8 mouse cellular contexts compared by ENCODE assay signal in genomic region chr13:81136652-81137422, GRCm38 (mm10).
A peak's percentile ranks its signal among the peaks of the same experiment; 100 is the strongest.
DNase-seq lines count a peak whose midpoint lies in the region; ATAC-seq and TF ChIP-seq lines count a peak whose summit lies in the region.

No protein-coding gene starts in this region.

- no peak overlapping the region for H3K27ac ChIP-seq in liver, embryonic 11.5 days (ENCODE audit: low read depth, low read length)
- no peak overlapping the region for H3K27ac ChIP-seq in liver, embryonic 12.5 days
- H3K27ac ChIP-seq in bone marrow macrophage, adult 2 months (ENCODE audit: insufficient read depth, low read depth, low read length), result peak overlapping the region; percentile 92
- H3K27ac ChIP-seq in heart, embryonic 13.5 days (replicated peaks), result peak overlapping the region; percentile 55

- TF ChIP-seq POLR2A in bone marrow macrophage, adult 2 months (IDR thresholded peaks at IDR 0.05; ENCODE audit: borderline replicate concordance, low read depth, low read length), result no peak

- no peak overlapping the region for H3K4me2 ChIP-seq in liver, embryonic 11.5 days
- H3K4me2 ChIP-seq in liver, embryonic 12.5 days, result no peak overlapping the region
- H3K4me2 ChIP-seq in heart, embryonic 13.5 days, result peak overlapping the region; percentile 24

- no peak overlapping the region for H3K4me3 ChIP-seq in liver, embryonic 11.5 days (ENCODE audit: low read depth, low read length)
- no peak overlapping the region for H3K4me3 ChIP-seq in liver, embryonic 12.5 days
- peak overlapping the region; percentile 41 for H3K4me3 ChIP-seq in bone marrow macrophage, adult 2 months (ENCODE audit: insufficient read depth, low read length)
- H3K4me3 ChIP-seq in heart, embryonic 13.5 days, result no peak overlapping the region

- ATAC-seq in liver, embryonic 11.5 days (replicated peaks; ENCODE audit: low FRiP score), result 0 out of 2 replicates have a peak, but pooled peaks have one; percentile 38
- no peak for ATAC-seq in liver, embryonic 12.5 days
- ATAC-seq in heart, embryonic 13.5 days (ENCODE audit: extremely low read depth, insufficient number of reproducible peaks, low FRiP score, low TSS enrichment), result 0 out of 2 replicates have a peak, but pooled peaks have one; percentile 26
- ATAC-seq in inflammation-experienced regulatory T-cells, adult 6 months, result no peak

- 59% methylated on average over 11 of the region's 11 CpGs for WGBS in liver, embryonic 11.5 days
- 51% methylated on average over 11 of the region's 11 CpGs for WGBS in liver, embryonic 12.5 days (ENCODE audit: insufficient replicate concordance)
- 31% methylated on average over 11 of the region's 11 CpGs for WGBS in heart, embryonic 13.5 days

- no peaks in the 10 kb centered on the region for H3K36me3 ChIP-seq in liver, embryonic 11.5 days (ENCODE audit: control insufficient read depth, insufficient read depth, low read length)
- H3K36me3 ChIP-seq in liver, embryonic 12.5 days, result no peaks in the 10 kb centered on the region
- H3K36me3 ChIP-seq in heart, embryonic 13.5 days, result no peaks in the 10 kb centered on the region

- no peaks in the 10 kb centered on the region for H3K9me3 ChIP-seq in liver, embryonic 11.5 days (ENCODE audit: control insufficient read depth, low read length)
- no peaks in the 10 kb centered on the region for H3K9me3 ChIP-seq in liver, embryonic 12.5 days (replicated peaks)
- no peaks in the 10 kb centered on the region for H3K9me3 ChIP-seq in heart, embryonic 13.5 days

- no peak for TF ChIP-seq CTCF in bone marrow macrophage, adult 2 months (IDR thresholded peaks at IDR 0.05; ENCODE audit: low read depth, low read length)

- DNase-seq in liver, embryonic 11.5 days (ENCODE audit: low spot score), result no peak
- DNase-seq in kidney, postnatal 4 days, result peak; percentile 27 to 34
- DNase-seq in lung, postnatal 4 days, result peak; percentile 69 to 83
- no peak for DNase-seq in thymus, postnatal 0 days (ENCODE audit: low spot score)

- H3K4me1 ChIP-seq in liver, embryonic 11.5 days (replicated peaks; ENCODE audit: control insufficient read depth, insufficient read depth, low read length), result no peaks in the 10 kb centered on the region
- peaks cover 9% of the 10 kb centered on the region for H3K4me1 ChIP-seq in liver, embryonic 12.5 days
- H3K4me1 ChIP-seq in bone marrow macrophage, adult 2 months (ENCODE audit: control insufficient read depth, insufficient read depth, low read length), result peaks cover 46% of the 10 kb centered on the region
- H3K4me1 ChIP-seq in heart, embryonic 13.5 days, result peaks cover 52% of the 10 kb centered on the region

- no peak overlapping the region for H3K9ac ChIP-seq in liver, embryonic 11.5 days (ENCODE audit: low read depth, low read length)
- H3K9ac ChIP-seq in liver, embryonic 12.5 days, result no peak overlapping the region
- H3K9ac ChIP-seq in heart, embryonic 13.5 days, result peak overlapping the region; percentile 28; the same call in 1 of the 2 replicates

- H3K27me3 ChIP-seq in liver, embryonic 11.5 days (replicated peaks; ENCODE audit: control insufficient read depth, insufficient read depth, low read length), result no peaks in the 10 kb centered on the region
- no peaks in the 10 kb centered on the region for H3K27me3 ChIP-seq in liver, embryonic 12.5 days (replicated peaks)
- no peaks in the 10 kb centered on the region for H3K27me3 ChIP-seq in heart, embryonic 13.5 days (replicated peaks)

Comparison
In these comparisons a context has a peak if more than half of its experiments do, and no peak if none do; other contexts are left out.
1. ATAC-seq: peak in liver, embryonic 11.5 days (single experiment) and heart, embryonic 13.5 days (single experiment); none in liver, embryonic 12.5 days (single experiment) and inflammation-experienced regulatory T-cells, adult 6 months (single experiment).
2. DNase-seq: peak in kidney, postnatal 4 days (2 of 2) and lung, postnatal 4 days (2 of 2); none in liver, embryonic 11.5 days (single experiment) and thymus, postnatal 0 days (single experiment).
3. H3K27ac ChIP-seq: peak in bone marrow macrophage, adult 2 months (single experiment) and heart, embryonic 13.5 days (single experiment); none in liver, embryonic 11.5 days (single experiment) and liver, embryonic 12.5 days (single experiment).